Mouse (Mus musculus) liver, postnatal 0 days (tissue): Measurements from ENCODE around the gene Gfpt2.

ENCODE experiments used
- CTCF ChIP-seq: sonication (generic); IDR thresholded peaks from 2 replicates; pipeline ENCODE4 v1.5.1; 2016; ENCODE audit warnings: antibody characterized with exemption, low read depth
- EP300 ChIP-seq: IDR thresholded peaks from 2 replicates; pipeline ENCODE4 v1.6.1; 2016; ENCODE audit warnings: antibody characterized with exemption, low read depth, mild to moderate bottlenecking

GRCm38 (mm10) chr11:49867320-49867719 lies 73.3 kb downstream of the Gfpt2 start:
- TF ChIP-seq CTCF = no peak
- TF ChIP-seq EP300 = no peak
